Mouse (Mus musculus) midbrain, embryonic 12.5 days (tissue): ENCODE data around the gene Pstk. TPM values are rescaled to one million over a fixed set of nuclear protein-coding genes. Genes with fewer than 3 reads are reported as not detected.
"Not testable (repeated sequence)": the region's sequence is repeated elsewhere in the genome, so short reads cannot be mapped to it uniquely, and the experiment has no call there.

Experiments
- ATAC-seq: fragments of 200-750 bp; cut with Nextera tagmentation; 2 replicates; pipeline ENCODE4 v1.8.0; 2017; ENCODE audit warnings: low read depth, moderate TSS enrichment, moderate library complexity; ENCODE audit not compliant: low FRiP score
- H3K27ac ChIP-seq: fragments of 300-500 bp; sonication (generic); replicated peaks from 2 replicates; pipeline ENCODE4 v1.5.1; 2016; ENCODE audit warnings: mild to moderate bottlenecking
- H3K27me3 ChIP-seq: fragments of 300-500 bp; sonication (generic); 2 replicates; pipeline ENCODE4 v1.6.1; 2016; ENCODE audit warnings: mild to moderate bottlenecking
- H3K36me3 ChIP-seq: fragments of 300-500 bp; sonication (generic); 2 replicates; pipeline ENCODE4 v1.6.1; 2016
- H3K4me1 ChIP-seq: fragments of 300-500 bp; sonication (generic); 2 replicates; pipeline ENCODE4 v1.6.1; 2016
- H3K4me2 ChIP-seq: fragments of 300-500 bp; sonication (generic); replicated peaks from 2 replicates; pipeline ENCODE4 v1.6.1; 2016; ENCODE audit warnings: mild to moderate bottlenecking, moderate library complexity
- H3K4me3 ChIP-seq: fragments of 300-500 bp; sonication (generic); 2 replicates; pipeline ENCODE4 v1.5.1; 2016; ENCODE audit warnings: mild to moderate bottlenecking
- H3K9ac ChIP-seq: fragments of 300-500 bp; sonication (generic); replicated peaks from 2 replicates; pipeline ENCODE4 v1.6.1; 2016; ENCODE audit warnings: mild to moderate bottlenecking, moderate library complexity
- H3K9me3 ChIP-seq: fragments of 300-500 bp; sonication (generic); 2 replicates; pipeline ENCODE4 v1.6.1; 2016; ENCODE audit warnings: mild to moderate bottlenecking
- WGBS: fragments of 180-500 bp; shearing (Covaris S2); methylation state at CpG from one replicate; pipeline ENCODE4 v1.1.7; 2016; 5-methylcytosine and 5-hydroxymethylcytosine counted together
- polyA plus RNA-seq: library from polyadenylated mRNA; unstranded; fragments of >200 nt; fragmentation: Nextera tagmentation; extraction: Ambion mirVana; gene quantifications from 2 replicates; pipeline ENCODE4 v1.2.1, GENCODE M21; 2016

The Pstk gene
- polyA plus RNA-seq, 1 experiment from 2014 or later: 57.0 TPM

DNA sequence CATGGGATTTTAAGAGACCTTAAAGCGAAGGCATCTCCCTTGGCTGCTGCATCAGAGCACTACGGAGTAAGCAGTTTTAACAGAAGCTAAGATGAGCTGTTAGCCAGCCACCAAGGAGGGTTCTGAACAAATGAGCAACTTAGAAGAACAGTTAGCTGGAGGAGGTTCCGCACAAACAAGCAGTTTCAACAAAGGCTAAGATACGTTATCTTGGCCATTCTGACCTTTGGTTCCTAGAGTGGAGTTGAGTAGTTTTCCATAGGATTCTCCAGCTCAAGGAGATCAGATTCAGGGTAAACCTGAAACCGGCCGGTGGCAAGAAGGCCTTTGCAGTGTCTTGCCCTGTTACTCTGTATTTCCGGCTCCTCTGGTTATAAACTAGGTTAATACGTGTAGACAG lies 6.8 kb upstream of the Pstk start:
- Histone ChIP-seq H3K9me3 (no peaks in the 10 kb centered on the region), H3K4me2 (no peak overlapping the region), H3K27ac (no peak overlapping the region), H3K4me3 (no peak overlapping the region), H3K36me3 (peaks cover 2% of the 10 kb centered on the region; the same call in 1 of the 2 replicates), H3K9ac (no peak overlapping the region), H3K27me3 (peaks cover 8% of the 10 kb centered on the region), H3K4me1 (peaks cover 16% of the 10 kb centered on the region)
- WGBS: 95% methylated on average over 8 of the region's 8 CpGs
- ATAC-seq: no peak

DNA sequence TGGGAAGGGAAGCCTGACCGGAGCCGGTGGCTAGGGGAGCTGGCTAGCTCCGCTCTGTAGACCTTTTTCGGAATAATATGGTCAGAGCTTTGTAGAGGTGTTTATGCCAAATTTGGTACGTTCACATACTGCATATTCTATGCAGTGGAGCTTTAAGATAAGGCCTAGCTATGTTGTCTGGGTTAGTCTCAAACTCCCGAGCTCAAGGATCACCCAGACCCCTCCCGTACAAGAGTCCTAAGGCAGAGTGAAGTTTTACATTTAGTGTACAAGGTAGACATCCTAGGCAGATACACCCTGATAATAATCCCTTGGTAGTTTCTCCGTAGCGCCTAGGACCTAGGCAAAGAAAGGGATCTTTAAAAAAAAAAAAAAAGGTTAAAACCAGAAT lies 524 bp downstream of the Pstk start:
- Histone ChIP-seq H3K4me1 (peaks cover 6% of the 10 kb centered on the region; the same call in 1 of the 2 replicates), H3K4me2 (peak overlapping the region; percentile 66), H3K9me3 (no peaks in the 10 kb centered on the region), H3K36me3 (no peaks in the 10 kb centered on the region), H3K27me3 (no peaks in the 10 kb centered on the region), H3K9ac (peak overlapping the region; percentile 83), H3K4me3 (peak overlapping the region; percentile 67), H3K27ac (peak overlapping the region; percentile 90)
- ATAC-seq: no peak; the same call in 1 of the 2 replicates
- WGBS: 8% methylated on average over 9 of the region's 9 CpGs

DNA sequence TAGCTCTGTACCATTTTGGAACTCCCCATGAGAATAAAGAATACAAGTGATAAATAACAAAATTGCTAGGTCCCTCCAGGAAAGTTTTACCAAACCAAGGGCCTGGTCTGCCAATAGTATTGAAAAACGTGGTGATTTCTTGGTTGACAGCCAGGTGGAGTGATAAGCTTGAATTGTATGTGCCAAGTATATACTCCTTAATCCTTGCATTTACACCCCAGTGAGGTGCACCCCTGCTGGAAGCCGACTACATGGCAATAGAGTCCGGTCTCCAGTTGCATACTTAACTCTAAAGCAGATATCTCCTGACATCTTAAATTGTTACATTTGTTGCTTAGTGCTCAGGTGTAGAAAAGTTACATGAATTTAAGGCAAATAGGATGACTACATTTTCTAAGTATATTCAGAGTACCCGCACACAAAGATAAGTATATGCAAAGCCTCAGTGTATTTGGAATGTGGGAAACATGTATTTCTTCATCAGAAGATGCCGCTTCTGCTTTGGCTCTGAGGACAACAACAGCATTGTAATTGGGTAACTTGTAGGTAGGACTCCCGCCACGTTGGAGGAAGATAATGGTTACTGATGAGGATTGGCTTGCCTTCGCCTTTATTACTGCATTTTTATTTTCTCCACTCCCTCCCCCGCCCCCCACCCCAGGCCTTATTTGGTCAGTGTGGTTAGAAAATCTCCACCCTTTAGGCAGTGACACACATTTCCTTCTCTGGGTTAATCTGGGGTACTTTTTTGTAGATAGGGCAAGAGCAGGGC lies 1.1 kb downstream of the Pstk start:
- Histone ChIP-seq H3K9ac (peak overlapping the region; percentile 83), H3K27me3 (no peaks in the 10 kb centered on the region), H3K4me2 (peak overlapping the region; percentile 66), H3K4me3 (peak overlapping the region; percentile 67), H3K27ac (no peak overlapping the region), H3K4me1 (peaks cover 6% of the 10 kb centered on the region; the same call in 1 of the 2 replicates), H3K9me3 (no peaks in the 10 kb centered on the region), H3K36me3 (no peaks in the 10 kb centered on the region)
- no peak for ATAC-seq
- WGBS: 75% methylated on average over 9 of the region's 9 CpGs

DNA sequence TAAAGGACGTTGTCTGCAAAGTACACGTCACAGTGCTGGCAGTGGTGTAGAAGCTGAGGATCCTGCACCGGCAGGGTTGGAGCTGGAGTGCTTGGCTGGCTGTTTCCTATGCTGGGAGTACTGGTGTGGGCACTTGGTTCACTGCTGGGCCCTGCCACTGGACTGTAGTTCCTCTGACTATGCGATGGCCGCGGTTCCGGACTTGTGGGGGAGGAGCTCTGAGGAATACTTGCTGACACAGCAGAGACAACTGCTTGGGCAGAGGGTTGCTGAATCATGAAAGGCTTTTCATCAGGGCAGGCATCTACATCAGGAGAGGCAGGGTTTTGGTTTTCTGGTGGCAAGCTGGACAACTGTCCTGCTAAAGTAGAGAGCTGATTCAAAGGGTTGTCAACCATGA lies 20.8 kb downstream of the Pstk start:
- not testable (repeated sequence) for H3K4me1 ChIP-seq, H3K9me3 ChIP-seq, H3K27me3 ChIP-seq, ATAC-seq, H3K4me3 ChIP-seq, H3K9ac ChIP-seq, H3K4me2 ChIP-seq, H3K27ac ChIP-seq
- H3K36me3 ChIP-seq: peaks cover 42% of the 10 kb centered on the region
- 90% methylated on average over 7 of the region's 7 CpGs for WGBS

DNA sequence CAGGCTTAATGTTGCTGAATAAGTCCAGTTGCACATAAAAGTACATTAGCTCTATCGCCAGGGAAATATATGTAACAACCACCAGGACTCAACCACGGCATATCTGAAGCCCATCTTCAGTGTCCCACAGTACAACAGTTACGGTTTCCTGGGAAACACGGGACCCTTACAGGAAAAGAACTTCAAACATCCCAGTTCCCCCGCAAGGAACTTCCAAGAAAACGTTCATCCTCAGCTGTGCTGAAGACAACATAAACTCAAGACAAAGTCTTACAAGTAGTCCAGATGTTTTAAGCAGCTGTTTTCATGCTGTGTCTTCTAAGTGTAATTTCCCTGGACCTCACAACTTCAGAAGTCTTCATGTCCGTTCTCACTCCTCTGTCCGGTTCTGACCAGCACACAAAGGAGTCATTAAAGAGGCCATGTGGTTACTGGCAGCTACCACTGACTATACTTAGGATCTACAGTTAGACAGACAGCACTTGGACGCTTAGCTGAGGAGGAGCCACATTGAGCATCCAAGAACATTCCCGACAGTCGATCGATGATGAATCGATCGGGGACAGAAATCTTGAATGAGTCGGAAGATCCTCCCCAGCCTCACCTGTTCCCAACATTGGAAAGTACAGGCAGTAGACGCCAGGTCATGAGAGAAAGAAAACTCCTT lies 38.5 kb downstream of the Pstk start:
- 8% methylated on average over 16 of the region's 16 CpGs for WGBS
- Histone ChIP-seq H3K27ac (0 out of 2 replicates have a peak overlapping the region, but pooled peaks have one; percentile 75), H3K4me1 (peaks cover 17% of the 10 kb centered on the region), H3K9ac (peak overlapping the region; percentile 86), H3K9me3 (no peaks in the 10 kb centered on the region), H3K36me3 (no peaks in the 10 kb centered on the region), H3K4me3 (peak overlapping the region; percentile 98), H3K4me2 (peak overlapping the region; percentile 76), H3K27me3 (no peaks in the 10 kb centered on the region)
- ATAC-seq: 0 out of 2 replicates have a peak, but pooled peaks have one; percentile 16

DNA sequence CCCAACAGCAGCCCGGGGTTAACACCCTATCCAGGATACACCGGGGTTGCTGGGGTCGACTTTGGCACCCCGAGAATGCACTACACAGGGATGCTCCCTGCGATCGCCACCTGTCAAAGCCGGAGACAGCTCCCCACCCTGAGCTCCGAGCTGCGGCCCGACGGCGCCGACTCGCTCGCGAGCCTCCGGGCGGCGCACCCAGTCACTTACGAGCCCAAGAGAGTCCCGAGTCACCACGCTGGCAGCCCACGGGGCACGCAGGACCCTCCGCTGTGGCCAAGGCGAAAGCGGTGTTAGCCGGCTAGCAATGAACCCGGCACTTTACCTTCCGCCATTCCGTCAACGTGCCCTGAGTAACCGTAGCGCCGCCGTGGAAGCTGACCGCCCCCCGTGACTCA lies 39.0 kb downstream of the Pstk start:
- Histone ChIP-seq H3K4me3 (peak overlapping the region; percentile 98), H3K9ac (peak overlapping the region; percentile 86), H3K4me2 (peak overlapping the region; percentile 76), H3K36me3 (no peaks in the 10 kb centered on the region), H3K9me3 (no peaks in the 10 kb centered on the region), H3K27ac (peak overlapping the region; percentile 75), H3K27me3 (no peaks in the 10 kb centered on the region), H3K4me1 (peaks cover 17% of the 10 kb centered on the region)
- whole genome bisulfite sequencing: under 1% methylated on average over 38 of the region's 38 CpGs
- peak; percentile 72 for ATAC-seq

DNA sequence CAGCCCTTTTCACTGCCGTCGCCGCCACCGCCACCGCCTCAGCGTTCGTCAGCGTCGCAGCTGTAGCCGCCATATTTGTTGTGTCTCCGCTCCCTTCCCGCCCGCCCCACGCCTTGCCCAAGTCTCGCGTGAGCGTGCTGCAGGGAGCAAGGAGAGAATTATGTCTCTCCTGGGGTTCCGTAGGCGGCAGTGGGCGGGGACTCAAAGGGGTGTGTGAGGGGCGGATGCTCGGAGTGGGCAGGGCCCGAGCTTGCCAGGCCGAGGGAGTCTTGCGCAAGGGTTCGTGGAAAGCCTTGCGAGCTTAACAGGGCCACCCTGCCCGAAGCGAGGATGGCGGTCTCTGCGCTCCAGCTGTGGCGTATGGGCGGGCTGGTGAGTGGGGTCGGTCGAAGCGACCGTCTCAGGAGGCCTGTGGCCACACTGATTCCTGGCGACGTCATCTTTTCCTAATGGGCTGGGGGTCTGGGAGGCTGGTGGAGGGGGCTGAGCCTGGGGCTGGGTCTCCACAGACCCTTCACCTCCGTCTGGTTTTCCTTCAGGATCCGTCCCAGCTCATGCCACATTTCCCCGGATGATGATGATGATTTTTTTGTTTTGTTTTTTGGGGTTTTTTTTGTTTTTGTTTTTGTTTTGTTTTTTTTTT lies 39.6 kb downstream of the Pstk start, which contains the start of the genes Ikzf5 and Acadsb:
Gene Ikzf5, minus strand, starts transcription at position 106 of the 643 bp plus-strand sequence.
Gene Acadsb, plus strand, starts transcription at position 186 of the 643 bp plus-strand sequence.
- H3K27ac ChIP-seq: peak within 1 kb of the TSS; percentile 75
- H3K4me1 ChIP-seq: peaks cover 17% of the 10 kb centered on the region
- H3K27me3 ChIP-seq: no peaks in the 10 kb centered on the region
- peak within 1 kb of the TSS; percentile 76 for H3K4me2 ChIP-seq
- H3K9me3 ChIP-seq: no peaks in the 10 kb centered on the region
- ATAC-seq: peak; percentile 97
- WGBS: under 1% methylated on average over 42 of the region's 42 CpGs
- H3K4me3 ChIP-seq: peak within 1 kb of the TSS; percentile 98
- H3K9ac ChIP-seq: peak within 1 kb of the TSS; percentile 86
- no peaks in the 10 kb centered on the region for H3K36me3 ChIP-seq

DNA sequence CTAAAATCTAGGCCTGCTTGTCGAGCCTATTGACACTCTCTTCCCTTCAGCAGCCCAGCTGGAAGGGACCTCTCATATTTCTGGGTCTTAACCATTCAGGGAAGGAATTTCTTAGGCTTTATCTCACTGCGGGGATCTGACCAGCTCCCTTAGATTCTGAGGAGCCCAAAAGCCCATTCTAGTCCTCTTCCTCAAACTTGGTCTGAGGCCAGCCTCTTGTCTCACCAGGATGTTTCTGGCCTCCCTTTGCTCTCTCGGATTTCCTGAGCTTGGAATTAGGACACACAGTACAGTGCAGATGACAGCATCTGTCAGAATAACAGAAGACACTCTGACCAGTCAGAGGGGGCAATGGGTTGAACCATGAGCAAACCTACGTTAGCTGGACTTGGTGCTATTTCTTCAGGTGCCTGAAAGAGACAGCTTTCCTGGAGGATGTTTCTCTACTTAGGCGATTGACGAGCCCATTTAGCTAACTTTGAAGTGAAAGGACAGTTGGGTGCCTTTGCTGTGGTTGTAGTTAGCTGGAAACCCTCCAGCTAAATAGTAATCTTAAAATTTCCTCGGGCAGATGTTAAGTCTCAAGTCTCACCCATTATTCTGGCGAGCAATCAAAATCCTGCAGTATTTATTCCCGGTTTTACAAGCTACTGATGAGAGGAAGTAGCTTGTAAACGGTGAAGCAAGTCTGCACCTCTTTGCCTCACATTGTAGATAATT lies 40.4 kb downstream of the Pstk start:
- peaks cover 17% of the 10 kb centered on the region for H3K4me1 ChIP-seq
- H3K27ac ChIP-seq: no peak overlapping the region
- no peaks in the 10 kb centered on the region for H3K36me3 ChIP-seq
- ATAC-seq: no peak
- peak overlapping the region; percentile 37 for H3K9ac ChIP-seq
- peak overlapping the region; percentile 98 for H3K4me3 ChIP-seq
- WGBS: 69% methylated on average over 10 of the region's 10 CpGs
- peak overlapping the region; percentile 76 for H3K4me2 ChIP-seq
- no peaks in the 10 kb centered on the region for H3K9me3 ChIP-seq
- H3K27me3 ChIP-seq: no peaks in the 10 kb centered on the region

DNA sequence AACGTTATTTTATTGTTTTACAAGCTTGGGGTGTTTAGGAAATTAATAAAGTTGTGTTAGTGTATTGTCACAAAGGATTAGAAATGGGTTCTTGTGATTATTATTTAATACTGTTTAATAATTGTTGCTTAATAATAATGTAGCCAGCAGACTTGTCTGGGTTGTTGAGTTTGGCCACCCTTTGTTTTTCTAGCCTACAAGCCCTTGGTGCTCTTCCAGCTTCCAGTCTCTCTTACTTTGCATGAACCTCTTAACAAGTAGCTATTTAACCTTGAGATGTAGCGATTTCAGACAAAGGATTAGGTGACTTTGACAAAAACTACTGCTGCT lies 41.0 kb downstream of the Pstk start:
- Histone ChIP-seq H3K9me3 (no peaks in the 10 kb centered on the region), H3K9ac (no peak overlapping the region), H3K27me3 (no peaks in the 10 kb centered on the region), H3K4me1 (peaks cover 17% of the 10 kb centered on the region), H3K36me3 (no peaks in the 10 kb centered on the region), H3K4me3 (no peak overlapping the region), H3K4me2 (no peak overlapping the region), H3K27ac (no peak overlapping the region)
- ATAC-seq: no peak
- 76% methylated on average over 2 of the region's 2 CpGs for WGBS

DNA sequence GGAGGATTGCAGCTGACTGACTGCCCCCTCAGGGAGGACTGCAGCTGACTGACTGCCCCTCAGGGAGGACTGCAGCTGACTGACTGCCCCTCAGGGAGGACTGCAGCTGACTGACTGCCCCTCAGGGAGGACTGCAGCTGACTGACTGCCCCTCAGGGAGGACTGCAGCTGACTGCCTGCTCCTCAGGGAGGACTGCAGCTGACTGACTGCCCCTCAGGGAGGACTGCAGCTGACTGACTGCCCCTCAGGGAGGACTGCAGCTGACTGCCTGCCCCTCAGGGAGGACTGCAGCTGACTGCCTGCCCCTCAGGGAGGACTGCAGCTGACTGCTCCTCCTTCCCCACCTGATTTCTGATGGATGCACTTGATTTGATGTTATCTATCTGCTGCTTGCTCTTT lies 45.8 kb downstream of the Pstk start:
- not testable (repeated sequence) for H3K27ac ChIP-seq, H3K4me2 ChIP-seq, H3K4me1 ChIP-seq, H3K4me3 ChIP-seq, ATAC-seq, H3K9ac ChIP-seq, H3K9me3 ChIP-seq, H3K36me3 ChIP-seq, H3K27me3 ChIP-seq

DNA sequence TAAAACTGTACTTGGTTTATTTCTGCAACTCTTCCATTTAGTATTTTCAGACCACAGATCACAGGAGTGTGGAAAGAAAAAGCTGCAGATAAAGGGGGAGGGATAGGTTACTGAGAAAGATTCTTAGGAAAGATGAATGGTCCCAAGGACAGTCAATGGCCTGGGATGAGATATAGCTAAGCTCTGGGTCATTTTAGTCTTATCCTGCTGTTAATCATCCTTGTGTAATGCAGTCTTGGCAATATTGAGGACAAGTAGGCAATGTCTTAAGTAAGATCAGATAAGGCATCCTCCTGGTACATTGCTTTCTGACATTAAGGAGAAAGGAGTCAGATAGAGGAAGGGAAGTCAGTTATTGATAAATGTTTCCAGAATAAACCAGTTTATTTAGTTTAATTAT lies 46.7 kb downstream of the Pstk start:
- H3K4me2 ChIP-seq: no peak overlapping the region
- H3K9ac ChIP-seq: no peak overlapping the region
- H3K36me3 ChIP-seq: no peaks in the 10 kb centered on the region
- no peak overlapping the region for H3K4me3 ChIP-seq
- no peak for ATAC-seq
- H3K27ac ChIP-seq: no peak overlapping the region
- no peaks in the 10 kb centered on the region for H3K9me3 ChIP-seq
- H3K27me3 ChIP-seq: no peaks in the 10 kb centered on the region
- no peaks in the 10 kb centered on the region for H3K4me1 ChIP-seq
